Mouse (Mus musculus): Measurements from ENCODE around the gene Orm3.

The Orm3 gene

GRCm38 (mm10) chr4:63403040-63403959, 47.3 kb downstream of the Orm3 start, which contains the start of gene Akna:
Akna (minus strand) TSS chr4:63403354.
- peak; percentile 87 for DNase-seq

GRCm38 (mm10) chr4:63404205-63404604, 48.2 kb downstream of the Orm3 start:
- DNase-seq: no peak

GRCm38 (mm10) chr4:63405051-63405450, 49.1 kb downstream of the Orm3 start:
- no peak for DNase-seq

- no peak for DNase-seq
Observed at GRCm38 (mm10) chr4:63405683-63406082, 49.7 kb downstream of the Orm3 start.

GRCm38 (mm10) chr4:63408247-63408646, 52.3 kb downstream of the Orm3 start:
- DNase-seq: no peak

GRCm38 (mm10) chr4:63408649-63409048, 52.7 kb downstream of the Orm3 start:
- DNase-seq: peak; percentile 62
